Mouse (Mus musculus) hindbrain, embryonic 16.5 days (tissue): ENCODE results near the gene Rnf208. TPM values are rescaled to one million over a fixed set of nuclear protein-coding genes. Genes with fewer than 3 reads are reported as not detected.

Source experiments
- ATAC-seq: fragments of 200-750 bp; cut with Nextera tagmentation; 2 replicates; pipeline ENCODE4 v1.8.0; 2017; ENCODE audit warnings: moderate TSS enrichment, moderate library complexity
- H3K27ac ChIP-seq: fragments of 300-500 bp; sonication (generic); 2 replicates; pipeline ENCODE4 v1.5.1; 2014; ENCODE audit warnings: low read depth, mild to moderate bottlenecking, control low read depth, low read length, moderate library complexity
- H3K27me3 ChIP-seq: fragments of 300-500 bp; sonication (generic); replicated peaks from 2 replicates; pipeline ENCODE4 v1.6.1; 2014; ENCODE audit warnings: low read length; ENCODE audit not compliant: control insufficient read depth, insufficient read depth
- H3K36me3 ChIP-seq: fragments of 300-500 bp; sonication (generic); 2 replicates; pipeline ENCODE4 v1.6.1; 2014; ENCODE audit warnings: mild to moderate bottlenecking, low read length, moderate library complexity, mixed read lengths; ENCODE audit not compliant: control insufficient read depth, insufficient read depth
- H3K4me1 ChIP-seq: fragments of 300-500 bp; sonication (generic); 2 replicates; pipeline ENCODE4 v1.6.1; 2014; ENCODE audit warnings: low read depth, low read length; ENCODE audit not compliant: control insufficient read depth, insufficient read depth
- H3K4me2 ChIP-seq: fragments of 300-500 bp; sonication (generic); 2 replicates; pipeline ENCODE4 v1.6.1; 2014; ENCODE audit warnings: mild to moderate bottlenecking, low read length, control low read depth, moderate library complexity
- H3K4me3 ChIP-seq: fragments of 300-500 bp; sonication (generic); 2 replicates; pipeline ENCODE4 v1.5.1; 2014; ENCODE audit warnings: mild to moderate bottlenecking, low read length, control low read depth, moderate library complexity
- H3K9ac ChIP-seq: fragments of 300-500 bp; sonication (generic); 2 replicates; pipeline ENCODE4 v1.6.1; 2014; ENCODE audit warnings: low read depth, mild to moderate bottlenecking, control low read depth, low read length, moderate library complexity
- H3K9me3 ChIP-seq: fragments of 300-500 bp; sonication (generic); 2 replicates; pipeline ENCODE4 v1.6.1; 2014; ENCODE audit warnings: mild to moderate bottlenecking, low read length, moderate library complexity; ENCODE audit not compliant: control insufficient read depth
- WGBS: fragments of 180-500 bp; shearing (Covaris S2); extraction: QIAGEN DNeasy Blood & Tissue Kit; methylation state at CpG from one replicate; pipeline ENCODE4 v1.1.7; 2014; 5-methylcytosine and 5-hydroxymethylcytosine counted together
- polyA plus RNA-seq: library from polyadenylated mRNA; unstranded; fragments of >200 nt; fragmentation: Nextera tagmentation; extraction: Ambion mirVana; gene quantifications from 2 replicates; pipeline ENCODE4 v1.2.1, GENCODE M21; 2015

Gene Rnf208
- polyA plus RNA-seq, 1 experiment from 2014 or later = 166 TPM

GRCm38 (mm10) chr2:25238106-25238505 lies 3.9 kb upstream of the Rnf208 start:
- Histone ChIP-seq H3K9ac (no peak overlapping the region), H3K4me3 (no peak overlapping the region), H3K4me1 (peaks cover 18% of the 10 kb centered on the region), H3K27me3 (peaks cover 2% of the 10 kb centered on the region; the same call in 1 of the 2 replicates), H3K36me3 (no peaks in the 10 kb centered on the region), H3K9me3 (no peaks in the 10 kb centered on the region), H3K4me2 (no peak overlapping the region), H3K27ac (no peak overlapping the region)
- ATAC-seq = no peak

- 88% methylated on average over 3 of the region's 3 CpGs for WGBS
- no peak overlapping the region for H3K4me2 ChIP-seq
- no peak overlapping the region for H3K9ac ChIP-seq
- peaks cover 2% of the 10 kb centered on the region; the same call in 1 of the 2 replicates for H3K27me3 ChIP-seq
- H3K4me3 ChIP-seq = no peak overlapping the region
- no peak overlapping the region for H3K27ac ChIP-seq
- peaks cover 5% of the 10 kb centered on the region; the same call in 1 of the 2 replicates for H3K36me3 ChIP-seq
- no peak for ATAC-seq
- no peaks in the 10 kb centered on the region for H3K9me3 ChIP-seq
- peaks cover 25% of the 10 kb centered on the region for H3K4me1 ChIP-seq
Measured at GRCm38 (mm10) chr2:25239766-25240165, 2.3 kb upstream of the Rnf208 start.

GRCm38 (mm10) chr2:25240310-25240709 lies 1.7 kb upstream of the Rnf208 start:
- H3K4me2 ChIP-seq = peak overlapping the region; percentile 87
- H3K27ac ChIP-seq = peak overlapping the region; percentile 44; the same call in 1 of the 2 replicates
- H3K36me3 ChIP-seq = peaks cover 7% of the 10 kb centered on the region
- H3K4me3 ChIP-seq = peak overlapping the region; percentile 68
- H3K27me3 ChIP-seq = peaks cover 2% of the 10 kb centered on the region; the same call in 1 of the 2 replicates
- H3K4me1 ChIP-seq = peaks cover 25% of the 10 kb centered on the region
- H3K9ac ChIP-seq = peak overlapping the region; percentile 56
- no peaks in the 10 kb centered on the region for H3K9me3 ChIP-seq
- WGBS = 49% methylated on average over 8 of the region's 8 CpGs
- peak; percentile 6 for ATAC-seq

- peak overlapping the region; percentile 87 for H3K4me2 ChIP-seq
- peak overlapping the region; percentile 44 for H3K27ac ChIP-seq
- 1% methylated on average over 29 of the region's 29 CpGs for WGBS
- peaks cover 25% of the 10 kb centered on the region for H3K4me1 ChIP-seq
- peaks cover 10% of the 10 kb centered on the region for H3K36me3 ChIP-seq
- H3K4me3 ChIP-seq = peak overlapping the region; percentile 68
- H3K9me3 ChIP-seq = no peaks in the 10 kb centered on the region
- H3K9ac ChIP-seq = peak overlapping the region; percentile 56
- H3K27me3 ChIP-seq = peaks cover 2% of the 10 kb centered on the region; the same call in 1 of the 2 replicates
- ATAC-seq = peak; percentile 84
Measured at GRCm38 (mm10) chr2:25240723-25241437, 1.2 kb upstream of the Rnf208 start.

DNA sequence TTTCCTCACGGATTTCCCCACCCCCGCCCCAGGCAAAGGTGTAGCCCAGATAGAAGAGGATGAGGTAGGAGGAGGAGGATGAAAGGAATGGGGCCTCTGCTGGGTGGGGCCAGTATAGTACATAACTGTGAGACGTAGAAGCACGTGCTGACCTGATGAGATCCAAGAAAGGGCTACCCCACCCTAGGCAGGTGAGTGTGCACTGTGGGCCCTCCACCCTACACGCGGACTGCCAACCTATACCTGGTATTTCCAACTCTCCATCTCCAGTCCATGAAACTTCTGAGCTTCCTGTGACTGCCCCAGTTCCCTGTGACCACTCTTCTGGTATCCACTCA lies 648 bp upstream of the Rnf208 start:
- H3K9me3 ChIP-seq = no peaks in the 10 kb centered on the region
- H3K36me3 ChIP-seq = peaks cover 10% of the 10 kb centered on the region
- H3K27ac ChIP-seq = peak overlapping the region; percentile 80; the same call in 1 of the 2 replicates
- peak overlapping the region; percentile 68 for H3K4me3 ChIP-seq
- peaks cover 25% of the 10 kb centered on the region for H3K4me1 ChIP-seq
- peak overlapping the region; percentile 90 for H3K9ac ChIP-seq
- 11% methylated on average over 6 of the region's 6 CpGs for WGBS
- peak; percentile 25 for ATAC-seq
- peak overlapping the region; percentile 87 for H3K4me2 ChIP-seq
- H3K27me3 ChIP-seq = peaks cover 2% of the 10 kb centered on the region; the same call in 1 of the 2 replicates

- Histone ChIP-seq H3K9ac (peak overlapping the region; percentile 90), H3K27ac (no peak overlapping the region), H3K9me3 (no peaks in the 10 kb centered on the region), H3K4me2 (peak overlapping the region; percentile 87), H3K27me3 (peaks cover 2% of the 10 kb centered on the region; the same call in 1 of the 2 replicates), H3K4me1 (peaks cover 25% of the 10 kb centered on the region), H3K4me3 (peak overlapping the region; percentile 68), H3K36me3 (peaks cover 12% of the 10 kb centered on the region)
- ATAC-seq = no peak
- WGBS = 78% methylated on average over 8 of the region's 8 CpGs
Measured at GRCm38 (mm10) chr2:25243342-25243741, 1.3 kb downstream of the Rnf208 start.

DNA sequence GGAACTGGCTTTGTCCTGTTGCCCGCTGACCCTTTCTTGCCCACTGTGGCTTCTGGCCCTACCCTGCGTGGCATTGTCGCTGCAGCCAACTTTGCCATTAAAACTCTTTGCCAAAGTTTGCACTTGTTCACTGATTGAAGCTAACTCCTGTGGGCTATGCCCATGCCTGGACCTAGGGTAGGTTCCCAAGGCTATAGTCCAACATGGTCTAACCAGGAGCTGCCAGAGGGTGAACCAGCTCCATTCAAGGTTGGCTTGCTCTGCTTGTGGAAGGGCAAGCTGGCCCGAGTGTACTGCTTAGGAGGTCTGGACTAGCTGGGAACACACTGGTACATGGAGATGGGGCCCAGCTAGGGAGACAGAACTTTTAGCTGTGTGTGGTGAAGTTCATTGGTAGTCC lies 2.1 kb downstream of the Rnf208 start:
- Histone ChIP-seq H3K9me3 (no peaks in the 10 kb centered on the region), H3K4me1 (peaks cover 25% of the 10 kb centered on the region), H3K36me3 (peaks cover 12% of the 10 kb centered on the region), H3K27ac (no peak overlapping the region), H3K9ac (no peak overlapping the region), H3K27me3 (no peaks in the 10 kb centered on the region), H3K4me2 (no peak overlapping the region), H3K4me3 (no peak overlapping the region)
- WGBS = 89% methylated on average over 4 of the region's 4 CpGs
- ATAC-seq = no peak

GRCm38 (mm10) chr2:25246183-25247072 lies 4.4 kb downstream of the Rnf208 start, which contains the start of gene AL732309.1:
Gene AL732309.1 (minus strand): TSS chr2:25246863.
- Histone ChIP-seq H3K9me3 (no peaks in the 10 kb centered on the region), H3K27ac (no peak within 1 kb of the TSS), H3K27me3 (no peaks in the 10 kb centered on the region), H3K4me1 (peaks cover 16% of the 10 kb centered on the region), H3K4me3 (no peak within 1 kb of the TSS), H3K9ac (no peak within 1 kb of the TSS), H3K36me3 (peaks cover 12% of the 10 kb centered on the region), H3K4me2 (no peak within 1 kb of the TSS)
- 86% methylated on average over 10 of the region's 10 CpGs for WGBS
- ATAC-seq = no peak

DNA sequence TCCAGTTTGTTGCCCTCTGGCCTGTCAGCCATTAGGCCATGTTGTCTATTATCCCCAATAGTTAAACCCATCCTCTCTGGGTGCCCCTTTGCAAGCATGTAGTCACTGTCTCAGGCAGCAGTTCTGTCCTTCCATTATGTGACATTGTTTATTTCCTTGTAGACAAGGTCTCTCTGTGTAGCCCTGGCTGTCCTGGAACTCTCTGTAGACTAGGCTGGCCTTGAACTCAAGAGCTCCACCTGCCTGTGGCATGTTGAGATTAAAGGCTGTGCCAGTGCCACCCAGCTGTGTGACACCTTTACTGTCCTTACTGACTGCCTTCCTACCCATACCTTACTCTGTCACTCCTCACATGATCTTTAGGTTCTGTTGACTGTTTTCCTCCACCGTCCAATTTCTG lies 10.3 kb downstream of the Rnf208 start:
- H3K27ac ChIP-seq = no peak overlapping the region
- H3K27me3 ChIP-seq = no peaks in the 10 kb centered on the region
- H3K9me3 ChIP-seq = no peaks in the 10 kb centered on the region
- peaks cover 19% of the 10 kb centered on the region for H3K4me1 ChIP-seq
- H3K4me3 ChIP-seq = no peak overlapping the region
- no peak overlapping the region for H3K4me2 ChIP-seq
- peaks cover 2% of the 10 kb centered on the region; the same call in 1 of the 2 replicates for H3K36me3 ChIP-seq
- WGBS = 91% methylated on average over 1 of the region's 1 CpGs
- no peak overlapping the region for H3K9ac ChIP-seq
- ATAC-seq = no peak
